Comparison of ENCODE assay signal across 8 mouse cellular contexts in genomic region chr10:110455838-110456493, GRCm38 (mm10). TPM values are rescaled to one million over a fixed set of nuclear protein-coding genes. Genes with fewer than 3 reads are reported as not detected.
A peak's percentile ranks its signal among the peaks of the same experiment; 100 is the strongest.
DNase-seq lines count a peak whose midpoint lies in the region; ATAC-seq lines count a peak whose summit lies in the region.

Gene Nav3 (minus strand): TSS chr10:110456204.

- peak within 1 kb of the TSS; percentile 90 for H3K9ac ChIP-seq in hindbrain, embryonic 14.5 days

- H3K4me1 ChIP-seq in hindbrain, embryonic 14.5 days (replicated peaks; ENCODE audit: control insufficient read depth, insufficient read depth, low read length), result peaks cover 16% of the 10 kb centered on the region

- peak; percentile 90 for ATAC-seq in hindbrain, embryonic 14.5 days (ENCODE audit: low FRiP score)
- ATAC-seq in erythroblast, adult 5-6 weeks (replicated peaks; ENCODE audit: low FRiP score, poor library complexity, severe bottlenecking), result no peak

- H3K9me3 ChIP-seq in hindbrain, embryonic 14.5 days (ENCODE audit: control insufficient read depth, low read length), result no peaks in the 10 kb centered on the region

- H3K4me3 ChIP-seq in hindbrain, embryonic 14.5 days (replicated peaks; ENCODE audit: low read length), result peak within 1 kb of the TSS; percentile 86

- H3K27ac ChIP-seq in hindbrain, embryonic 14.5 days, result peak within 1 kb of the TSS; percentile 97

- no peaks in the 10 kb centered on the region for H3K27me3 ChIP-seq in hindbrain, embryonic 14.5 days (ENCODE audit: control insufficient read depth, insufficient read depth, low read length)

- WGBS in hindbrain, embryonic 14.5 days, result under 1% methylated on average over 44 of the region's 50 CpGs

- DNase-seq in adrenal gland, adult 2 months, result peak; percentile 55
- peak; percentile 69 to 73 for DNase-seq in cerebellum, postnatal 36 days
- peak; percentile 79 to 80 for DNase-seq in frontal cortex, postnatal 36 days (ENCODE audit: low spot score in 2 of 2)
- DNase-seq in hindbrain, embryonic 14.5 days (ENCODE audit: low spot score), result peak; percentile 84
- peak; percentile 65 to 84 for DNase-seq in left cerebral cortex, adult 18-20 months (ENCODE audit: low spot score in 2 of 2)
- peak; percentile 50 for DNase-seq in lung, postnatal 14 days
- peak; percentile 85 for DNase-seq in right cerebral cortex, adult 18-20 months

- H3K36me3 ChIP-seq in hindbrain, embryonic 14.5 days (replicated peaks; ENCODE audit: control insufficient read depth, insufficient read depth), result no peaks in the 10 kb centered on the region

- H3K4me2 ChIP-seq in hindbrain, embryonic 14.5 days (replicated peaks), result peak within 1 kb of the TSS; percentile 89

RNA-seq across cellular contexts. Expression of gene Nav3, which starts in this region (rescaled TPM):
- 1 to 10 TPM; 1.9 to 2.8 TPM for total RNA-seq in adrenal gland, adult 2 months (2021)
- polyA plus RNA-seq in adrenal gland, adult 2 months (2012; rRNA removed), result 2.9 and 3.2 TPM in 2 replicates
- polyA plus RNA-seq in hindbrain, embryonic 14.5 days (2014; fragmentation: Nextera tagmentation; extraction: Ambion mirVana), result 27.7 and 28.1 TPM in 2 replicates
- 100 to 1,000 TPM; 103 to 116 TPM for total RNA-seq in left cerebral cortex, adult 18-20 months (2021)
- not detected in 2 replicates for total RNA-seq in erythroblast, adult 5-6 weeks (2015; ENCODE audit: low replicate concordance)
- not detected in 2 replicates for total RNA-seq in erythroblast, adult 5-6 weeks (2017; ENCODE audit: low replicate concordance)

Comparison
In these comparisons a context has a peak if more than half of its experiments do, and no peak if none do; other contexts are left out.
1. RNA of gene Nav3 (total RNA-seq): 103 to 116 TPM in left cerebral cortex, adult 18-20 months; 1.9 to 2.8 TPM in adrenal gland, adult 2 months and not detected in erythroblast, adult 5-6 weeks; every median in the first group is over 10 times any median in the second.
2. Peak in every context shown above with its lines, with median percentiles within 50 percentile points of each other: DNase-seq.